Mouse (Mus musculus): ENCODE data around the gene Emc9. TPM values are rescaled to one million over a fixed set of nuclear protein-coding genes. Genes with fewer than 3 reads are reported as not detected.
A peak's percentile ranks its signal among the peaks of the same experiment; 100 is the strongest.

Gene Emc9
- polyA plus RNA-seq, 1 experiment: 92.8 TPM

- Histone ChIP-seq H3K4me1 (ENCODE audit: control insufficient read depth, insufficient read depth, low read length) (no peaks in the 10 kb centered on the region), H3K4me3 (replicated peaks; ENCODE audit: insufficient read depth, low read depth, low read length) (peak within 1 kb of the TSS; percentile 66), H3K27ac (ENCODE audit: insufficient read depth, low read length) (peak within 1 kb of the TSS; percentile 56), H3K27me3 (ENCODE audit: control insufficient read depth, insufficient read depth, low read length) (no peaks in the 10 kb centered on the region)
- 1% methylated on average over 32 of the region's 32 CpGs for WGBS
- DNase-seq: peak; percentile 59 to 64
- TF ChIP-seq POLR2A (IDR thresholded peaks at IDR 0.05; ENCODE audit: borderline replicate concordance, insufficient read depth, low read length): no peak
Measured at GRCm38 (mm10) chr14:55577871-55578667, 7.0 kb downstream of the Emc9 start, which contains the start of gene Psme1. TSS of gene Psme1 (plus strand) at chr14:55578123.

DNA sequence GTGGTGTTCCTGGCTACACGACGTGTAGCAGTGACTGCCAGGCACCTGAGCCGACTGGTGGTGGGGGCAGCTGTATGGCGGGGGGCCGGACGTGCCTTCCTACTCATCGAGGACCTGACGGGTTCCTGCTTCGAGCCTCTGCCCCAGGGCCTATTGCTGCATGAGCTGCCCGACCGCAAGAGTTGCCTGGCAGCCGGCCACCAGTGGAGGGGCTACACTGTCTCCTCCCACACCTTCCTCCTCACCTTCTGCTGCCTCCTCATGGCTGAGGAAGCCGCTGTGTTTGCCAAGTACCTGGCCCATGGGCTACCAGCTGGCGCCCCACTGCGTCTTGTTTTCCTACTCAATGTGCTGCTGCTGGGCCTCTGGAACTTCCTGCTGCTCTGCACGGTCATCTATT is 8.7 kb downstream of the Emc9 start:
- TF ChIP-seq CTCF (IDR thresholded peaks at IDR 0.05; ENCODE audit: borderline replicate concordance, insufficient read depth, low read depth, low read length) (no peak), POLR2A (IDR thresholded peaks at IDR 0.05; ENCODE audit: borderline replicate concordance, insufficient read depth, low read length) (no peak)
- Histone ChIP-seq H3K4me3 (replicated peaks; ENCODE audit: insufficient read depth, low read depth, low read length) (no peak overlapping the region), H3K27ac (ENCODE audit: insufficient read depth, low read length) (no peak overlapping the region), H3K27me3 (ENCODE audit: control insufficient read depth, insufficient read depth, low read length) (no peaks in the 10 kb centered on the region), H3K4me1 (ENCODE audit: control insufficient read depth, insufficient read depth, low read length) (no peaks in the 10 kb centered on the region)
- WGBS: 58% methylated on average over 16 of the region's 16 CpGs
- DNase-seq: no peak

GRCm38 (mm10) chr14:55575711-55576110 is 9.4 kb downstream of the Emc9 start:
- no peak for DNase-seq
- no peak for TF ChIP-seq CTCF (IDR thresholded peaks at IDR 0.05; ENCODE audit: borderline replicate concordance, insufficient read depth, low read depth, low read length)
- TF ChIP-seq POLR2A (IDR thresholded peaks at IDR 0.05; ENCODE audit: borderline replicate concordance, insufficient read depth, low read length): no peak

DNA sequence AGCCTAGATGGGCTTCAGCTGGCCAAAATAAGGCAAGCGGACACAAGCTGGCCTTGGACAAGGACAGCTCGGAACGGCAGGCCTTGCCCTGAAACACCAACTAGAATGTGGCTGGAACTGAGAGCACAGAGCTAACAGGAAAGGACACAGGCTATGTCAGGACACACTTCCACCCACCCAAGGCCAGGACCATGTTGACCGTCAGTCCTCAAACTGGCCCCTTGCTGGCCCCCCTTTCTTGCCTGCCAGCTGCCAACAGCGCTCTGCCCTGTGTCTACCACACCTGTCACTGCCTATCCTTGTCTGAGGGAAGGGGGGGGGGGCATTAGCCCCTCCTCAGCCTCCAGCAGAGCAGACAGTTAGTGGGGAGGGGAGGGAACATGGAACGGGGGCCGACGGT is 9.8 kb downstream of the Emc9 start, which contains the start of gene Fitm1:
Gene Fitm1, plus strand, starts transcription at position 316 of the 400 bp plus-strand sequence.
- no peak for DNase-seq
- Histone ChIP-seq H3K27me3 (ENCODE audit: control insufficient read depth, insufficient read depth, low read length) (no peaks in the 10 kb centered on the region), H3K4me1 (ENCODE audit: control insufficient read depth, insufficient read depth, low read length) (no peaks in the 10 kb centered on the region), H3K27ac (ENCODE audit: insufficient read depth, low read length) (no peak within 1 kb of the TSS), H3K4me3 (replicated peaks; ENCODE audit: insufficient read depth, low read depth, low read length) (no peak within 1 kb of the TSS)
- 66% methylated on average over 8 of the region's 8 CpGs for WGBS
- no peak for TF ChIP-seq POLR2A (IDR thresholded peaks at IDR 0.05; ENCODE audit: borderline replicate concordance, insufficient read depth, low read length)
- no peak for TF ChIP-seq CTCF (IDR thresholded peaks at IDR 0.05; ENCODE audit: borderline replicate concordance, insufficient read depth, low read depth, low read length)

More at GRCm38 (mm10) chr14:55575711-55576110, 9.4 kb downstream of the Emc9 start:
- H3K4me1 ChIP-seq (ENCODE audit: control insufficient read depth, insufficient read depth, low read length): no peaks in the 10 kb centered on the region
- H3K27me3 ChIP-seq (ENCODE audit: control insufficient read depth, insufficient read depth, low read length): no peaks in the 10 kb centered on the region
- no peak overlapping the region for H3K4me3 ChIP-seq (replicated peaks; ENCODE audit: insufficient read depth, low read depth, low read length)
- 68% methylated on average over 13 of the region's 13 CpGs for WGBS
- H3K27ac ChIP-seq (ENCODE audit: insufficient read depth, low read length): no peak overlapping the region

DNA sequence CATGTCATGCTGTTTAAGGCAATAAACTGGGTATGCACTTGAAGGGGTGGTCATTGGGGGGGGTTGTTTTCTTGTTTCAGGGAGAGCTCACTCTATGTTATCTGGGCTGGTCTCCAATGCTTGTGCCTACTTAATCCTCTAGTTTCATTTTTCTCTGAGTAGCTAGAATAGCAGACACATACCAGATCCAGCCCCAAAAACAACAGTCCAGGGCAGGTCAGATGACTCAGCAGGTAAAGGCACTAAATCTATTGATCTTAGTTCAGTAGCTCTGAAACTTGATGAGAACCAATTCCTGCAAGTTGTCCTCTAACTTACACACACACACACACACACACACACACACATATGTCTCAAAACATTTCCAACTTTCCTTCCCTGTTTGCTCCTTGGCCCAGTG is 13.3 kb downstream of the Emc9 start:
- TF ChIP-seq POLR2A (IDR thresholded peaks at IDR 0.05; ENCODE audit: borderline replicate concordance, insufficient read depth, low read length) (no peak), CTCF (IDR thresholded peaks at IDR 0.05; ENCODE audit: borderline replicate concordance, insufficient read depth, low read depth, low read length) (no peak)
- H3K4me1 ChIP-seq (ENCODE audit: control insufficient read depth, insufficient read depth, low read length): no peaks in the 10 kb centered on the region
- H3K27ac ChIP-seq (ENCODE audit: insufficient read depth, low read length): no peak overlapping the region
- no peaks in the 10 kb centered on the region for H3K27me3 ChIP-seq (ENCODE audit: control insufficient read depth, insufficient read depth, low read length)
- no peak overlapping the region for H3K4me3 ChIP-seq (replicated peaks; ENCODE audit: insufficient read depth, low read depth, low read length)
- no peak for DNase-seq

DNA sequence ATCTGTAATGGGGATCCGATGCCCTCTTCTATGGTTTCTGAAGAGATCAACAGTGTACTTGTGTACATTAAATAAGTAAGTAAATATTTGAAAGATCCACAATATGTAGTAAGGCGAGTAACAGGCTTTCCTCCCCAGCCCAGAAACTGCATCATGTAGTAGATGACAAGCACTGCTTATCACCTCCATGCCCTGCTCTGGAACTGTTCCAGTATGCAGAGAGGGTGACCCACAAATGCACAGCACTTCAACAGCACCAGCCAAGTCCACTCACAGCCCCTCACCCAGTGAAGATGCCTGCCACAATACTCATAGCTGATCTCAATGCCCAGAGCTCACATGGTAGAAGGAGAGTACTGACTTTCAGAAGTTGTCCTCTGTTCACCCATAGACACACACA is 14.5 kb downstream of the Emc9 start:
- TF ChIP-seq POLR2A (IDR thresholded peaks at IDR 0.05; ENCODE audit: borderline replicate concordance, insufficient read depth, low read length) (no peak), CTCF (IDR thresholded peaks at IDR 0.05; ENCODE audit: borderline replicate concordance, insufficient read depth, low read depth, low read length) (no peak)
- no peak overlapping the region for H3K4me3 ChIP-seq (replicated peaks; ENCODE audit: insufficient read depth, low read depth, low read length)
- no peaks in the 10 kb centered on the region for H3K27me3 ChIP-seq (ENCODE audit: control insufficient read depth, insufficient read depth, low read length)
- WGBS: 90% methylated on average over 2 of the region's 2 CpGs
- H3K4me1 ChIP-seq (ENCODE audit: control insufficient read depth, insufficient read depth, low read length): no peaks in the 10 kb centered on the region
- no peak for DNase-seq
- no peak overlapping the region for H3K27ac ChIP-seq (ENCODE audit: insufficient read depth, low read length)

GRCm38 (mm10) chr14:55567496-55567895 is 17.6 kb downstream of the Emc9 start:
- no peak overlapping the region for H3K27ac ChIP-seq (ENCODE audit: insufficient read depth, low read length)
- H3K4me1 ChIP-seq (ENCODE audit: control insufficient read depth, insufficient read depth, low read length): no peaks in the 10 kb centered on the region
- 94% methylated on average over 3 of the region's 3 CpGs for WGBS
- no peak for DNase-seq
- H3K4me3 ChIP-seq (replicated peaks; ENCODE audit: insufficient read depth, low read depth, low read length): no peak overlapping the region
- TF ChIP-seq CTCF (IDR thresholded peaks at IDR 0.05; ENCODE audit: borderline replicate concordance, insufficient read depth, low read depth, low read length): no peak
- no peak for TF ChIP-seq POLR2A (IDR thresholded peaks at IDR 0.05; ENCODE audit: borderline replicate concordance, insufficient read depth, low read length)
- H3K27me3 ChIP-seq (ENCODE audit: control insufficient read depth, insufficient read depth, low read length): no peaks in the 10 kb centered on the region

DNA sequence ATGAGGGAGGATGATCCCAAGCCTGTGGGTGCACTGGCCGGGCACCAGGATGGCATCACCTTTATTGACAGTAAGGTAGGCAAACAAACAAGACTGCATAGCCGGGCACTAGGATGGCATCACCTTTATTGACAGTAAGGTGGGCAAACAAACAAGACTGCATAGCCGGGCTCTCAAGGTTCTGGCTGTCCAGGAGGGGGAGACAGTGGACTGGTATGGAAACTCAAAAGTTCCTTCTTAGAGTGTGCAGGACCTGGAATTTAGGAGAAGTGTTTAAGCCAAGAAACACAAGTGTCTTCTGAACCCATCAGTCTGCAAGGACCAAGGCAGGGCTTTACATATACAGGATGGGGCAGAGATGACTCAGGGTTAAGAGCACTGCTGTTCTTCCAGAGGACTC is 19.4 kb downstream of the Emc9 start:
- no peak for DNase-seq
- Histone ChIP-seq H3K27me3 (ENCODE audit: control insufficient read depth, insufficient read depth, low read length) (no peaks in the 10 kb centered on the region), H3K27ac (ENCODE audit: insufficient read depth, low read length) (no peak overlapping the region), H3K4me3 (replicated peaks; ENCODE audit: insufficient read depth, low read depth, low read length) (no peak overlapping the region), H3K4me1 (ENCODE audit: control insufficient read depth, insufficient read depth, low read length) (peaks cover 5% of the 10 kb centered on the region; the same call in 1 of the 2 replicates)
- no peak for TF ChIP-seq CTCF (IDR thresholded peaks at IDR 0.05; ENCODE audit: borderline replicate concordance, insufficient read depth, low read depth, low read length)
- TF ChIP-seq POLR2A (IDR thresholded peaks at IDR 0.05; ENCODE audit: borderline replicate concordance, insufficient read depth, low read length): no peak
- WGBS: 76% methylated on average over 3 of the region's 3 CpGs

All from cerebellum, adult 2 months (tissue).